ENCODE assay signal across 11 mouse cellular contexts in genomic region chr16:43409910-43410612, GRCm38 (mm10).
DNase-seq lines count a peak whose midpoint lies in the region.
"Had no signal": no experiment of that assay in that cellular context is flagged by ENCODE, and none has a peak within 500 bp of the region (broad histone marks: within the 10 kb centered on the region; RNA-seq: fewer than 3 reads in every experiment).

No protein-coding gene starts in this region.

- H3K36me3 ChIP-seq in forebrain, embryonic 10.5 days (replicated peaks) = no peaks in the 10 kb centered on the region
- H3K36me3 ChIP-seq: forebrain, embryonic 12.5 days had no signal

- no peaks in the 10 kb centered on the region for H3K9me3 ChIP-seq in forebrain, embryonic 10.5 days
- H3K9me3 ChIP-seq: forebrain, embryonic 12.5 days had no signal

- peak; percentile 71 for DNase-seq in kidney, postnatal 14 days
- DNase-seq in kidney, adult 18-20 months = no peak
- DNase-seq in adipocyte (ENCODE audit: low spot score) (peak; percentile 85), liver (no peak)
- DNase-seq in cerebellum, adult 9-11 months = peak; percentile 38
- peak; percentile 50 to 56 for DNase-seq in layer of hippocampus, postnatal 36 days
- DNase-seq in heart, adult 9 months (ENCODE audit: low spot score in 2 of 2) = no peak
- DNase-seq in forebrain, embryonic 10.5 days (ENCODE audit: extremely low spot score, low spot score) = no peak

- no peak overlapping the region for H3K27ac ChIP-seq in forebrain, embryonic 10.5 days
- H3K27ac ChIP-seq: forebrain, embryonic 12.5 days; hindbrain, embryonic 14.5 days had no signal

- 90% methylated on average over 12 of the region's 12 CpGs for WGBS in forebrain, embryonic 10.5 days

- H3K27me3 ChIP-seq in forebrain, embryonic 10.5 days (ENCODE audit: poor library complexity, severe bottlenecking) = no peaks in the 10 kb centered on the region
- H3K27me3 ChIP-seq: forebrain, embryonic 12.5 days had no signal

- peaks cover 20% of the 10 kb centered on the region for H3K4me1 ChIP-seq in forebrain, embryonic 10.5 days

- no peak overlapping the region for H3K4me3 ChIP-seq in forebrain, embryonic 10.5 days
- H3K4me3 ChIP-seq: forebrain, embryonic 12.5 days; myocyte had no signal

Comparison
In these comparisons a context has a peak if more than half of its experiments do, and no peak if none do; other contexts are left out.
1. DNase-seq: peak in kidney, postnatal 14 days (single experiment), adipocyte (single experiment), cerebellum, adult 9-11 months (single experiment) and layer of hippocampus, postnatal 36 days (2 of 2); none in kidney, adult 18-20 months (single experiment), liver (single experiment), heart, adult 9 months (0 of 2) and forebrain, embryonic 10.5 days (single experiment).